Mouse (Mus musculus): Measurements from ENCODE around the gene Dock3. TPM values are rescaled to one million over a fixed set of nuclear protein-coding genes. Genes with fewer than 3 reads are reported as not detected.

Dock3 gene
- polyA plus RNA-seq, 1 experiment from 2014 or later, result 0.60 TPM

DNA sequence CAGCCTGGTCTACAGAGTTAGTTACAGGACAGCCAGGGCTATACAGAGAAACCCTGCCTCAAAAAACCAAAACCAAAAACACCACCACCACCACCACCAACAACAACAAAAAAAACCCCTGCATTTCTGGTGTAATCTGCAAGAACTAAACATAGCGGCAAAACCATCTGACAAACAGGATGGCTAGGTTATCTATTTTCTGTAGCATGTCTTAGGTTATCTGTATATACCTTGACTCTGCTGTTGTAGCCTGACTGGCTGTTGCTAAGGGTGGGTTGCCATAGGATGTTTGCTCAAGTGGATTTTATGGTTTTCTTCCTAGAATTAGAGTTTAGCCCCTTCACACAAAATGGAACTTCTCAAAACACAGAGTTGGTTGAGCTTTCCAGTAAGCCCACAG is 38.1 kb upstream of the Dock3 start:
- Histone ChIP-seq H3K4me2 (replicated peaks; ENCODE audit: low read depth) (no peak overlapping the region), H3K9me3 (ENCODE audit: control insufficient read depth) (no peaks in the 10 kb centered on the region), H3K27ac (ENCODE audit: low read depth, low read length) (no peak overlapping the region), H3K27me3 (replicated peaks; ENCODE audit: control insufficient read depth, insufficient read depth, low read length) (no peaks in the 10 kb centered on the region), H3K4me1 (replicated peaks; ENCODE audit: control insufficient read depth, insufficient read depth, low read length) (no peaks in the 10 kb centered on the region), H3K4me3 (ENCODE audit: low read depth, low read length) (no peak overlapping the region), H3K9ac (ENCODE audit: low read depth, low read length) (no peak overlapping the region), H3K36me3 (ENCODE audit: control insufficient read depth, insufficient read depth) (no peaks in the 10 kb centered on the region)
- ATAC-seq, result no peak
- WGBS, result 94% methylated on average over 1 of the region's 1 CpGs
- TF ChIP-seq CTCF (IDR thresholded peaks at IDR 0.05; ENCODE audit: low read depth), result no peak

DNA sequence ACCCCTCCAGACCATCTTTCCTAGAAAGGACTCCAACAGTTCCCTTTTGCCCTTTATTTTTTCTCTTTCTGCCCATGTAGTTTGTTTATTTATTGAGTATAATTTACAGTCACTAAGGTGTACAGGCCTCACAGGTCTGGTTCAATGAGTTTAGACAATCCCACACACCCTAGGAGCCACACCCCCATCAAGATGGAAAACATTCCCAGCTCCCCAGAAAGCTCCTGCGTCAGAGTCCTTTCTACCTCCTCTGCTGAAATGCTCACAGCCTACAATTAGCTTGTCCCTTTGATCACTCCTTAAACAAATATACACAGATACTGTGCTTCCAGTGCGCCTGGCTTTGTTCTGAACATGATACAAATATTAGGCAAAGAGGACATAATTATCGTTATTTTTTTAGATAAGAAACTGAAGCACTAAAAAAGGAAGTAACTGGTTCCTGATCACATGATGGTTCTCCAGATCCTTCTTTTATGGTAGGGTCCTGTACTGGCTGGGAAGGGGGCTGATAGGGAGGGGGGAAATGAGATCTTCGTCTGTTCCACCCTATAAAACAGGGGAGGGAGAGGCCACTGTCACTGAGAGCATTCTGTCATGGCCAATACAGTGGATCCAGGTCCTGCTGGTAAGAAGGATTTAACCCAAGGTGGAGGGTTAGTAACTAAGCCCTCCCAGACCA is 36.2 kb upstream of the Dock3 start:
- Histone ChIP-seq H3K27ac (ENCODE audit: low read depth, low read length) (no peak overlapping the region), H3K9ac (ENCODE audit: low read depth, low read length) (no peak overlapping the region)
- 13% methylated on average over 4 of the region's 4 CpGs for WGBS

DNA sequence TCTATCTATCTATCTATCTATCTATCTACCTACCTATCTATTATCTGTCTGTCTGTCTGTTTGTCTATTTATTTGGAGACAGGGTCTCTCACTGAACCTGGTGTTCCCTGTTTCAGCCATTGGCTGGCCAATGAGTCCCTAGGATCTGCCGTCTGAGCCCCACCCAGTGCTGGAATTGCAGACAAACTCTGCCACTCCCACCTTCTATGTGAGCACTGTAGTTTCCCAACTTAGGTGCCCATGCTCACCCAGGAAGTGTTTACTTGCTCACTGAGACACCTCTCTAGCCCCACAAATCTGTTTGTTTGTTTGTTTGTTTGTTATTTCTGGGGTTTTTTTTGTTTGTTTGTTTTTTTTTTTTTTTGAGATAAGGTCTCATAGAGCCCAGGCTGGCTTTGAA is 35.3 kb upstream of the Dock3 start:
- Histone ChIP-seq H3K36me3 (ENCODE audit: control insufficient read depth, insufficient read depth) (peaks cover 5% of the 10 kb centered on the region; the same call in 1 of the 2 replicates), H3K4me2 (replicated peaks; ENCODE audit: low read depth) (no peak overlapping the region), H3K4me3 (ENCODE audit: low read depth, low read length) (no peak overlapping the region), H3K27ac (ENCODE audit: low read depth, low read length) (no peak overlapping the region), H3K27me3 (replicated peaks; ENCODE audit: control insufficient read depth, insufficient read depth, low read length) (no peaks in the 10 kb centered on the region), H3K9me3 (ENCODE audit: control insufficient read depth) (no peaks in the 10 kb centered on the region), H3K4me1 (replicated peaks; ENCODE audit: control insufficient read depth, insufficient read depth, low read length) (no peaks in the 10 kb centered on the region), H3K9ac (ENCODE audit: low read depth, low read length) (no peak overlapping the region)
- no peak for ATAC-seq
- no peak for TF ChIP-seq CTCF (IDR thresholded peaks at IDR 0.05; ENCODE audit: low read depth)
- WGBS, result 23% methylated on average over 1 of the region's 1 CpGs

More for the DNA sequence above, 36.2 kb upstream of the Dock3 start:
- no peak for TF ChIP-seq CTCF (IDR thresholded peaks at IDR 0.05; ENCODE audit: low read depth)
- Histone ChIP-seq H3K4me2 (replicated peaks; ENCODE audit: low read depth) (no peak overlapping the region), H3K27me3 (replicated peaks; ENCODE audit: control insufficient read depth, insufficient read depth, low read length) (no peaks in the 10 kb centered on the region), H3K9me3 (ENCODE audit: control insufficient read depth) (no peaks in the 10 kb centered on the region), H3K4me1 (replicated peaks; ENCODE audit: control insufficient read depth, insufficient read depth, low read length) (no peaks in the 10 kb centered on the region), H3K4me3 (ENCODE audit: low read depth, low read length) (no peak overlapping the region), H3K36me3 (ENCODE audit: control insufficient read depth, insufficient read depth) (no peaks in the 10 kb centered on the region)
- no peak for ATAC-seq

DNA sequence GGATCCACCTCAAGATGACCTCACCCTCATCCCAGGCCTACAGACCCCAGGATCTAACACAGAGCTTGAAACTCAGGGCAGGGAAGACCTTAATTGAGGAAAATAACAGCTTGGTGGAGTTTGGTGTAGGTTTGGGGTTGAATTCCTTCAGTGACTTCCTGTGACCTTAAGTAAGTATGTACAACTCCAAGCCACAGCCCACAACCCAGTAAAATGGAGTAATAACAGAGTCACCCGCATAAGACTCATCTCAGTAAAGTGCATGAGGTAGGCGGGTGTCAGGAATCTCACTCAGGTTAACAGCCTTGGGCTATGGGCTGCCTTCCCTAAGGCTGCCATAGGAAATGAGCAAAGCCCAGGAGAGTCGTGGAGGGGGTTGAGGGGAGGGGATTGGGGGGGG is 33.0 kb upstream of the Dock3 start:
- H3K4me2 ChIP-seq (replicated peaks; ENCODE audit: low read depth), result no peak overlapping the region
- no peak overlapping the region for H3K4me3 ChIP-seq (ENCODE audit: low read depth, low read length)
- no peak for TF ChIP-seq CTCF (IDR thresholded peaks at IDR 0.05; ENCODE audit: low read depth)
- H3K36me3 ChIP-seq (ENCODE audit: control insufficient read depth, insufficient read depth), result peaks cover 20% of the 10 kb centered on the region; the same call in 1 of the 2 replicates
- no peak overlapping the region for H3K9ac ChIP-seq (ENCODE audit: low read depth, low read length)
- no peaks in the 10 kb centered on the region for H3K4me1 ChIP-seq (replicated peaks; ENCODE audit: control insufficient read depth, insufficient read depth, low read length)
- H3K9me3 ChIP-seq (ENCODE audit: control insufficient read depth), result no peaks in the 10 kb centered on the region
- no peak for ATAC-seq
- H3K27me3 ChIP-seq (replicated peaks; ENCODE audit: control insufficient read depth, insufficient read depth, low read length), result no peaks in the 10 kb centered on the region
- H3K27ac ChIP-seq (ENCODE audit: low read depth, low read length), result no peak overlapping the region
- WGBS, result 66% methylated on average over 3 of the region's 3 CpGs

GRCm38 (mm10) chr9:107263912-107264311 is 32.2 kb upstream of the Dock3 start:
- 85% methylated on average over 5 of the region's 5 CpGs for WGBS
- no peak overlapping the region for H3K4me3 ChIP-seq (ENCODE audit: low read depth, low read length)
- H3K36me3 ChIP-seq (ENCODE audit: control insufficient read depth, insufficient read depth), result peaks cover 20% of the 10 kb centered on the region; the same call in 1 of the 2 replicates
- H3K27me3 ChIP-seq (replicated peaks; ENCODE audit: control insufficient read depth, insufficient read depth, low read length), result no peaks in the 10 kb centered on the region
- TF ChIP-seq CTCF (IDR thresholded peaks at IDR 0.05; ENCODE audit: low read depth), result no peak
- no peaks in the 10 kb centered on the region for H3K9me3 ChIP-seq (ENCODE audit: control insufficient read depth)
- no peak for ATAC-seq
- no peak overlapping the region for H3K4me2 ChIP-seq (replicated peaks; ENCODE audit: low read depth)
- H3K4me1 ChIP-seq (replicated peaks; ENCODE audit: control insufficient read depth, insufficient read depth, low read length), result no peaks in the 10 kb centered on the region
- no peak overlapping the region for H3K27ac ChIP-seq (ENCODE audit: low read depth, low read length)
- H3K9ac ChIP-seq (ENCODE audit: low read depth, low read length), result no peak overlapping the region

DNA sequence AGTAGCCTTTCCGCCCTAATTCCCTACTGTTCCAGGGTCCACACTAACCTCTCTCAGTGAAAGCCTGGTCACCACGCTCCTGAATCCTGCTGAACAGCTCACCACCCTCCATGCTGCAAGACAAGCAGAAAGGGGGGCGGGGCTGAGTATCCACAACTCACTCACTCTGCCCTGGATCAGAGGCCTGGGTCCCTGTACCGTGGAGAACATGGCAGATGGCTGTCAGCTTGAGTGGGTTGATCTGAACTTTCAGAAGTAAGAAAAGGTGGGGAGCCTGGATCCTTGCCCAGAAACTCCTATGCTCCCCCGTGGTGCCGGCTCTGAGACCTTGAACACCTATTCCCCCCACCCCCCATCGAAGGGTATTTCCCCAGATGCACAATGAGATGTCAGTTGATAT is 30.7 kb upstream of the Dock3 start:
- 77% methylated on average over 7 of the region's 7 CpGs for WGBS
- no peak for ATAC-seq
- no peak overlapping the region for H3K4me2 ChIP-seq (replicated peaks; ENCODE audit: low read depth)
- no peaks in the 10 kb centered on the region for H3K9me3 ChIP-seq (ENCODE audit: control insufficient read depth)
- no peak overlapping the region for H3K4me3 ChIP-seq (ENCODE audit: low read depth, low read length)
- H3K27ac ChIP-seq (ENCODE audit: low read depth, low read length), result no peak overlapping the region
- H3K27me3 ChIP-seq (replicated peaks; ENCODE audit: control insufficient read depth, insufficient read depth, low read length), result no peaks in the 10 kb centered on the region
- no peaks in the 10 kb centered on the region for H3K4me1 ChIP-seq (replicated peaks; ENCODE audit: control insufficient read depth, insufficient read depth, low read length)
- no peak overlapping the region for H3K9ac ChIP-seq (ENCODE audit: low read depth, low read length)
- H3K36me3 ChIP-seq (ENCODE audit: control insufficient read depth, insufficient read depth), result peaks cover 29% of the 10 kb centered on the region; the same call in 1 of the 2 replicates
- TF ChIP-seq CTCF (IDR thresholded peaks at IDR 0.05; ENCODE audit: low read depth), result no peak

All from intestine, postnatal 0 days (tissue).